Mouse (Mus musculus) brain, adult 2 months (tissue): ENCODE measurements around the gene Taldo1.

Source experiments
- DNase-seq: peaks from one replicate; pipeline ENCODE4 v3.0.0; 2011; ENCODE audit warnings: low read depth, low spot score

Gene Taldo1

DNA sequence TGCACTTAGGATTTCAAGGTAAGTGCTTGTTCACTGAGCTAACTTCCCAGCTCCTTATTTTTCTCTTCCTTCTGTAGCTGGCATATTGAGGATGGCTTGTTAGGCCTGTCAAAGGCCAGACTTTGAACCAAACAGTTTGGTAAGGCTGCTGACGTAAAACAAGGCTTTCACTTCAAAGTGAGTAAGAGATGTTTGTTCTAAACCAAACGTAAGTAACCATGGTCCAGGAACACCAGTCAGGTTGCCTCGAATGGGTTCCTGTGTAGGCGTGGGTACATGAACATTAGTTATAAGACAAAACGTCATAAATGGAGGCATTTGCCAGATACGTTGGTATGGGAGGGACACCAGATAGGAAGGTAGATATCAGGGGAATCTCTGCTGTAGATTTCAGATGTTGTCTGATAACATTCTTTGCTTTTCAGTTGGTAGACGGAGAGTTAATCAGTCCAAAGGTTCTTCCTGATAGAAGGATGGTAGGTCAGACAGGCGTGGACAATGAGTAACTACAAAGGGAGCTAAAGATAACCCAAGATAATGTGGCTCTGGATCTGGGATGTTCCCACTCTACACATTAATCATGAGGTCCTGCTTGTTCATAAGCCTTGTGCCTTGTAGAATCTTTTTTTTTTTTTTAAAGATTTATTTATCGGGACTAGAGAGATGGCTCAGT, 28.2 kb downstream of the Taldo1 start:
- no peak for DNase-seq

DNA sequence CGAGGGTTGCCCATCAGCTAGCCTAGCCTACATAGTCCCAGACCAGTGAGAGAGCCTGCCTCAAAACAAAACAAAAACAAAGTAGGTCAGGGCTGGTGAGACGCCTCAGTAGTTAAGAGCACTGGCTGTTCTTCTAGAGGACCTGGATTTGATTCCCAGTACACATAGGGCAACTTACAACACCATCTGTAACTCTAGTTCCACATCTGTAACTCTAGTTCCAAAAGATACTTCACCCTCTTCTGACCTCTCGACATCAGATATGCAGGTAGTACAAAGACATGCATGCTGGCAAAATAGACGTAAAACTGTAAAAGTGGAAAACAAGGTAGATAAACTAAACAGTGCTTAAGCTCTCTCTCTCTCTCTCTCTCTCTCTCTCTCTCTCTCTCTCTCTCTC, 31.8 kb downstream of the Taldo1 start:
- DNase-seq: no peak

DNA sequence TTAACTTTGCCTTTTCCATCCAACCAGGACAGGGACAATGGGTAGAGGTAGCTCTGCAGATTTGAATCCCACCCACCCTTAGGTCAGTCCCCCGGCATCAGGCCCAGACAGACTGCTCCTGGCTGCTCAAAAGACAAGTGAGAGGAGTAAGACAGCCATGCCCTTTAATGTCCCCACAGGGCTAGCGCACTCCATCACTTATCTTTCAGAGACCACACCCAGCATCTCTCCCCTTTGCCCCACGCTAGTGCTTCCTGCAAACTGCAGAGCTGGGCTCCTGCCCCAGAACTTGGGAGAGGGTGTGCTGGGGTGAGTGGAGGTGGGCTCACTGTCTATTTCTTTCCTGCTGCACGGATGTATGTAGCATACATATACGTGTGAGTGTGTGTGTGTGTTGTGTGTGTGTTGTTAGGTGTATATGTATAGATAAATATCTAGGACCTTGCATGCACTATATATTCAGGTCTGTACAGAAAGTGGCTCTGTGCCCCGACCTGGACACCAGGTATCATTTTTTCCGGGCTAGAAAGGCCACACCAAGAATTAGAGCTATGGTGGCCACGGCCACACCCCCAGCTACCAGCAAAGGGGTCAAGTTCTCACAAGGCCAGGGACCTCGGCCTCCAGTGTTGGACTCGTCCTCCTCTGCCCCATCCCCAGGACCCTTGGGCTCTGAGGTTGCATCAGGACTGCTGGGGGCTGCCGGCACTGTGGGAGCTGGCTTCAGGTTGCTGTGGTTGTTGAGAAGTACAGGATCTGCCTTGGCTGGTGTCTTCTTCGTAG, 35.1 kb downstream of the Taldo1 start:
- DNase-seq: no peak

DNA sequence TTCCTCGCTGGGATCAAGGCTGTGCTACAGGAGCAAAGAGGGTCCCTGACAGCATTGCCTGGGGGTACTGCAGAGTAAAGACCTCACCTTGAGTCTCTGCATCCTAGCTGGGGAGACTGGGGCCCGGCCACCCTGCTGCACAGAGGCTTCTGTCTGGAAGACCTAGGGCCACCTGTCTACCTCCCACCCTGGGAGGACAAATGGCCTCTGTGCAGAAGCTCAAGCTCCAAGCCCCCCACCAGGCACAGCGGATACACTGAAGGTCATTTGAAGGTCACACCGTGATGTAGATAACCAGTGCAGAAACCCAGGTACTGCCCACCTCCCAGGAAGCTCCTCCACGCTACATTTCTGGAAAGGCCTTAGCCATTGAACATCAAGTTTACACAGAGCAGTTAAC, 36.7 kb downstream of the Taldo1 start:
- DNase-seq: no peak

DNA sequence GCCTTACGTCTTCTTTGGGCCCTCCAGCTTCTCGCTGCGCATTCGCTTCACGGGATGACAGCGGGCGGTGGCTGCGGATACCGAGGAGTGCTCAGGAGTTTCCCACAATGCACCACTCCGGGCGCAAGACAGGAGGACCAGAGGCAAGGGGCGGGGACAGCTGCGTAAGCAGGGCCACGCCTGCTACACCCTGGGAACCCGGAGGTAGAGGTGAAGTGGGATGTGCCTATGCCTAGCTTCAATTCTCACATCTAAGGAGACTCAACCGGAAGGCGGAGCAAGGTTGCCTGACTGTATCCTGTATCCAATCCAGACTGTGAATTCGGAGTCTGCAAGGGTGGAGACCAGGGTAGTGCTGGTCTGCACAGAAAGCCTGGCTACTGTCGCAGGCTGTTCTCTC, 37.3 kb downstream of the Taldo1 start, which contains the start of gene Cend1:
Gene Cend1, minus strand, starts transcription at position 182 of the 400 bp plus-strand sequence.
- peak; percentile 99 for DNase-seq

DNA sequence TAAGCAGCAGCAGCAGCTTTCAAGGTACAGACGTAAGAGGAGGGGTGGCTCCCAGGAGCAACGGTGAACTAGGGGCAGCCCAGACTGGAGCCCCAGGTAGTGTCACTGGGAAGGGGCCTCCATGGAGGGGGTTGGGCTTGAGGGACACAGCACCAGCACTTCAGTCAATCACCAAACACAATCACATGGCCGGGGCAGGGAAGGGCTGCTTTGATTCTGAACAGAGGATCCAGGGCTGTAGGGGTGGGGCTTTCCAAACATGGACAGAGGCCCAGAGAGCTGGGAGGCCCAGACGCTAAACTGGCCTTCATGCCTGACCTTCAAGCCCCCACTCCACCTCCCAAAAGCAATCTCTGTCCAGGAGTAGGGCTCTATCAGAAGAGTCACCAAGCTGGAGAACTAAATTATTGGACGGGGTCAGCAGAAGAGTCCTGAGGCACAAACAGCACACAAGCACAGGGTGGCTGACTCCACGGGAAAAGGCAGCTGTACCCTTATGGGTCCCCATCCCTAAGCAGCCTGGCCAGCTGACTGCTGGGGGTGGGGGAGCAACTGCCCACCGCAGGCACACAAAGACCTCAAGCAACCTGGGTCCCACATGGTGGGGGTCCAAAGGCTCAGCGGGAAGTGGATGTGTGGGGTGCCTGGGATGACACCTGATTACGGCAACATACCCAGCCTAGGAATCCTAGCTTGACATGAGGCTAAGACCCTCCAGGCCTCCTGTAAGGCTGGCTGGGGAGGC, 38.0 kb downstream of the Taldo1 start:
- no peak for DNase-seq

DNA sequence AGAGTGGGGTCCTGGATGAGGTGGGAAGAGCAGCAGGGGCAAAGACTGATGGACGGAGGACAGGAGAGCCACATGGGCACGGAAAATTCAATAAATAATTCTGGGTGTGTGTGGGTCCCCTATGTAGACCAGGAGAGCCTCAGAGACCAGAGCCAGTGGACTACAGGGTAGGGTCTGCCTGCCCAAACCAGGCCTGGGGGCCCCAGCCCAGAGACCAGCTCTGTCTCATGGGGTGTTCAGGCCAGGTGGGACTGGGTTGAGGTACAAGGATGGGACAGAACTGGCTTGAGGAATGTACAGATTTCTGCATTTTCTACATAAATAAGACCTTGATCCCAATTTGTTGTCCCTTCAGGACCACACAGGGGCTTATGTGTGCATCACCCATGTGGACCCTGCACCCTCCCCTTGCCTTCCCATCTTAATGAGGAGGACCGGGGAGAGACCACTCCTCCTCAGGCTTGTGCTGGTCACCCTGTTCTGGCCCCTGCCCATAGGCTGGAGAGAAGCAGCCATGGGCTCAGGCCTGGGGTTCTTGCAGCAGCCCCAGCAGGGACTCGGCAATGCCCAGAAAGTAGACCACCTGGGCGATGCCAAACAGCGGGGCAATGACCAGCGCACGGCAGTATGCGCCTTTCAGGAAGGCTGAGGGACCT, 38.7 kb downstream of the Taldo1 start:
- DNase-seq: no peak

DNA sequence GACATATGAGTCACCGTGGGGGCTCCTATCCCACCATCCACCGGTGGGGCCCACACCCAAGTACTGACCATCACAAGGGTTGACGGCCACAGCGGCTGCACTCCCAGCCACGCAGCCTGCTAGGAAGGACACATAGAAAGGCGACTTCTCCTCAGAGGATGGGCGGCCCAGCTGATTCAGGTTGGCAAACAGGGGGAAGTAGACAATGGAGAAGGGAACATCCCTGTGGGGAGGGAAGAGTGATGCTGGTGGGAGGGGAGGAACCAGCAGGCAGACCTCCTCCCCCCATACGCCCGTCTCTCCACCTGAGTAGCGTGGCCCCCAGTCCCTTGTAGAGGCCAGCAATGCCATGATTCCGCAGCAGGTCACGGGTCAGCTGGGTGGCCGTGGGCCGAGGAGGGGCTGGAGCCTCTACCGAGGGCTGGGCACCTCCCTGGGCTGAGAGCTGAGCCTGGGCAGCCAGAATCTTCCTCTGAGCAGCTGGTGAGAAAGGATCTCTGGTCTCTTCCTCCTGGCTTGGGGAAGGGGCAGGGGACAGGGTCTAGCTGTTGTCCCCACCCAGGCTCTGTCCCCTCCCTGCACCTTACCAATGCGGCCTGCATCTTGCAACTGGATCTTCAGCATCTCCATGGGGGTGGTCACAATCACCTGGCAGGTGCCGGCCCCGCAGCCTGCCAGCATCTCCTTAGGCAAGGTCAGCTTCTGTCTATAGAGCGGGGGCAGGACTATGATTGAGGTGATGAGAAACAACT, 39.6 kb downstream of the Taldo1 start:
- no peak for DNase-seq

DNA sequence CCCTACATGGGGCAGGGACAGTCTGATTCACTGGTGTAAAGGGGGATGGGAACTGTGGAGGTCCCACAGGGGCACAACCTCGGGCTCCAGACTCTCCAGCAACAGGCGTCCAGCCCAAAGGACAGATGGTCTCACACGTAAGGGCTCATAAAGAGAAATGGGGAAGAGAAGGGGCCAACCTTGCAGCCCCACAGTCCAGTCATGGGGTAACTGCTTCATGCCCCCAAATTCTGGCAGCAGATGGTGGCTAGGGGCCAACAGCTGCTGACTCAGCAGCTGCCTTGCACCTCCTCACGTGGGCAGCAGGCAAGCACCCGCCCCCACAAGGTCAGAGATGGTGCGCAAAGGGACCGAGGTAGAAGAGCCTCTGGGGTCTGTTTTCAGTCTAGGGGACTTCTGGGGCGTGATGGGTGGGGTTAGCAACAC, 40.2 kb downstream of the Taldo1 start:
- DNase-seq: peak; percentile 58

DNA sequence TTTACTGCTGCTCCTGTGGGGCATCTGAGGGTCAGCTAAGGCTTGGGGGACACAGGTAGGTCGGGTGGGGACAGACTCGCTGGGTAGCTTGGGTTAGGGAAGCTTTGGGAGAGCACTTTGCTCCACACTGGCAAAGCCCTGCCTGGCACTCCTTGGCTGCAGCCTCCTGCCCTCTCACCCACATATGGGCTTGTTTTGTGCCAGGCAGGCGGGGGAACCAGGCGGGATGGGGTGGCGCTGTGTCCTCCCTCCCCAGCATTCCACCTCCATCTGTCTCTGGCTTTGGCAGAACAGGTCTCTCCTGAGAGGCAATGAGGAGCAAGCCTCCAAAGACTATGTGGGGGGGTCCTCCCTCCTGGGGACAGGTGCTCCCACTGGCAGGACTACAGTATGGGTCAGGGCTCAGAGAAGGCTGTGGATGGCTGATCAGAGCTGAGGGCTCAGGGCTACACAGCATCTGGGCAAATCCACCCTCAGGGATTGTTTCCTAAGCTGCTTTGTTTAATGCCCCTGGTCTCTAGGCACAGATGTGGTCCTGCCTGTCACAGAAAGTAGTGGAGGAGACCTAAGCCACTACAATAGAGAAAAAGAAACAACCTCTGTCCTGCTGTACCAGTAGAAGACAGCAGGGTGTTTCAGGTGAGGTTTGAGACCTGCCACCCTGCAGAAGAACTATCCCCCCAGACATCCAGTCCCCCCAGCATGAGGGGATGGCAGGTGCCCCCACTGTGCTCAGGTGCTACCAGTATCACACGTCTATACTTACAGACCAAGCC, 40.9 kb downstream of the Taldo1 start:
- DNase-seq: peak; percentile 97

DNA sequence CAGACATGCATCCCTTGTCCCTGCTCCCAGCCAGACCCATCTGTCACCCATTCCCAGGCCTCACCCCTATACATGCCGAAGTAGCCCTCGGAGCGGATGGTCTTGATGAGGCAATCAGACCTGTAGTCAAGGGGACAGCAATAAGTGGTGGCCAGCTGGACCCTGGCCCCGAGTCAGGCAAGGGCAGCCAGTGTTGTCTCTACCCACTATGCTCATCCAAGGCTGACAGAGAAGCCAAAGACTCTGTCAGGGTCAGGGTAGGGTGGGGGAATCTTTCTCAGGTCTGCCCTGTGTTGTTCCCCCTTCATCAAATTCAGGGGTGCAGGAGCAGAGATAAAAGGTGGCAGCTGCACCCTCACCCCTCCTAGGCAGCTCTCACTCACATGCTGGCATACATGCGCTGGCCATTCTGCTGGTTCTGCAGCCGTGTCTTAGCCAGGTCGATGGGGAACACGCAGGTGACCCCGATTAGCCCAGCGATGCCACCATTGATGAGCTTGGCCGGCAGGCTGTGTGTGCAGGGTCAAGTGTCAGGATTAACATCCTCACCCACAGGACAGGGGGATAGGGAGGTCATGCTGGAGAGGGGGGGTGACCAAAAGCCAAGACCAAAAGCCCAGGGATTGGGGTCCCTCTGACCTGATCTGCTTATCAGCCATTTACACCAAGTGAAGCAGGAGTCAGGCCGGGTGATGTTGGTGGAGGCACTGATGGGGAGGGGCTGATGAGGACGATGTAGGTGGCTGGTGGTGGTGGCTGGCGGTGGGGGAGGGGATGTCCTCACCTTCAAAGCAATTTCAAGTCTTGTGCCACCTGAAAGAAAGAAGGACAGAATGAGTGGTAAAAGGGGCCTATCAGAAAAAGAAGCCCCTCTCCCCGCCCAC, 41.8 kb downstream of the Taldo1 start:
- peak; percentile 60 for DNase-seq

DNA sequence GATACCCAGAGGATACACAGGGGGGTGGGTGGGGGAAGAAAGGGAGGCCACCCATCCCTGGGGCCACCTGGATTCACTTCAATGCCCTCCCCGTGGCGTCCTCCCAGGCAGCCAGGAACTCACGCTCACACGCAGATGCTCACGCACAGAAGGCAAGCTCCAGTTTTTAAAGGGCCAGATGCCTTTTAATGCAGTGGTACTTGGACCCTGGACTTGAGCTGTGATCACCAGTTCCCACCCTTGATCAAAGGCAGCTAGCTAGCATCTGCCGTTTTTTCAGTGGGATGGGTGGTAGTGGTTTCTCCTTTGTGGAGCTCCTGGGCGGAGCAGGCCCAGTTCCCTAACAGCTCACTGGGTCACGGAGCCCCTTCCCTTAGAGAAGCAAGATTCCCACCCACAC, 42.5 kb downstream of the Taldo1 start:
- DNase-seq: peak; percentile 95

DNA sequence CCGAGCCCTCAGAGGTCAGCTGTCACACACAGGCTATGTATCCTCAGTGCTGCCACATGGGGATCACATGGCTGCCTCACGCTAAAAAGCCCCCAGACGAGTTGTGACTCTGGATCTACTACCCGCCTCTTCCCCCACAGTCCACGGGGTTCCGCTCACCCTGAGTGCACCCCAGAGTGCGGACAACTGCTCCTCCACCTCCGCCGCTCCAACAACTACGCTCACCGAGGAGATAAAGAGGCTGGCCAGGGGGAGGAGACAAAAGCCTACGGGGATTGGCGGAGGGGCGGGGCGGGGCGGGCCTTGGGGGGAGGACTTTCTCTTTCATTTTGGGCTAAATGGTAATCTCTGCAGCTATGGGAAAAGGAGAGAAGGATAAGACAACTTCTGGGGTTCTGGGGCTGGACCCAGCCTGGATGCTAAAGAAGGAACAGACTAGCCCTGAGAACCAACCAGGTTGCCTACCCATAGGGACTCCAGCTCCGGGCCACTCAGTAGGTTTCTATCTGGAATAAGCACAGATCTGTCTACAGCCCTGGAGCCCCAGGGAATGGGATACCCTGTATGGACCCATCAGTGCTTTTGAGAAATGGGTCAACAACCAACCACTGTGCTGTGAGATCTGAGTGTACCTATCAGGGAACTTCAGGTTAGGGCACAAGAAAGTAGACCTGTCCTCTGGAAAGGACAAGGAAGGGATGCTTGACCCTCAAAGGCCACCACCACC, 43.3 kb downstream of the Taldo1 start:
- peak; percentile 90 for DNase-seq

DNA sequence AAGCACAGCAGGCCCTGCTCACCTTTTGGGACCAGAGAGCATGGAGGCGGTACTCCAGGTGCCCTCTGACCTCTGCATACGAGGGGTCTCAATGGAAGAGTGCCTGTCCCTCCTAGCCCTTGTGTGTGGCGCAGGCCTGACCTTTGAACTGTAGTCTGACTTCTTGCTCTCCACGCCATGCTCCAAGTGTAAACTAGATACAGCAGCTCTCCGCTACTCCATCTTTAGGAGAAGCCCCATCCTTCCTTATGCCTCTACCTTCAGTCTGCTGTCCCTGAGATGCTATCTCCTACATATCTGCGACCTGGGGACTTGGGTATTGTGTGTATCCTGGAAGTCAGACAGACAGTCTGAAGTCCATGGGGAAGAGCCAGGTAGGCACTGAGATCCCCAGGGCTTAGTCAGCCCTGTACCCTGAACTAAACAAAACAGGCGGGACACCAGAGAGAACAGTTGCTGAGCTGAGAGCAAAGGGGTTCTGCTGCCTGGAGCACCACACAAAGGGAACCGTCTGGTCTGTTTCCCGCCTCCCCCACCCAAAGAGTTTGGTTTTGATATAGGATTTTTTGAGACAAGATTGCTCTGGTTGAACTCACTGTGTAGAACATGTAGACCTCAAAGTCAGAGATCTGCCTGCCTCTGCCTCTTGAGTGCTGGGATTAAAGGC, 44.0 kb downstream of the Taldo1 start:
- DNase-seq: no peak

DNA sequence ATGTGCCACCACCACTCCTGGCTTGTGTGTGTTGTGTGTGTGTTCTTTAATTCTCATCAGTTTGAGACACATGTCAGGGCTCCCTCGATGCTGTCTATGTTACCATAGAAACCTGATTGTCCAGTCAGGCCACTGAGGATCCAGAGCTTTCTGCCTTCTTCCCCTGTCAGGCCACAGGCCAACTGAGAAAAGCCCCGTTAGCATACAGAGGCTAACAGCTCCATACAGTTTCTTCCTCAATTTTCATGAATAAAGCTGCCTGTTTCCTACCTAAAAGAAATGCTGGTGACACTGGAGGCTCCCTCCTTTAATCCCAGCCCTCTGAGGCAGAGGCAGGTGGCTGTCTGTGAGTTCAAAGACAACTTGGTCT, 44.5 kb downstream of the Taldo1 start:
- DNase-seq: no peak

DNA sequence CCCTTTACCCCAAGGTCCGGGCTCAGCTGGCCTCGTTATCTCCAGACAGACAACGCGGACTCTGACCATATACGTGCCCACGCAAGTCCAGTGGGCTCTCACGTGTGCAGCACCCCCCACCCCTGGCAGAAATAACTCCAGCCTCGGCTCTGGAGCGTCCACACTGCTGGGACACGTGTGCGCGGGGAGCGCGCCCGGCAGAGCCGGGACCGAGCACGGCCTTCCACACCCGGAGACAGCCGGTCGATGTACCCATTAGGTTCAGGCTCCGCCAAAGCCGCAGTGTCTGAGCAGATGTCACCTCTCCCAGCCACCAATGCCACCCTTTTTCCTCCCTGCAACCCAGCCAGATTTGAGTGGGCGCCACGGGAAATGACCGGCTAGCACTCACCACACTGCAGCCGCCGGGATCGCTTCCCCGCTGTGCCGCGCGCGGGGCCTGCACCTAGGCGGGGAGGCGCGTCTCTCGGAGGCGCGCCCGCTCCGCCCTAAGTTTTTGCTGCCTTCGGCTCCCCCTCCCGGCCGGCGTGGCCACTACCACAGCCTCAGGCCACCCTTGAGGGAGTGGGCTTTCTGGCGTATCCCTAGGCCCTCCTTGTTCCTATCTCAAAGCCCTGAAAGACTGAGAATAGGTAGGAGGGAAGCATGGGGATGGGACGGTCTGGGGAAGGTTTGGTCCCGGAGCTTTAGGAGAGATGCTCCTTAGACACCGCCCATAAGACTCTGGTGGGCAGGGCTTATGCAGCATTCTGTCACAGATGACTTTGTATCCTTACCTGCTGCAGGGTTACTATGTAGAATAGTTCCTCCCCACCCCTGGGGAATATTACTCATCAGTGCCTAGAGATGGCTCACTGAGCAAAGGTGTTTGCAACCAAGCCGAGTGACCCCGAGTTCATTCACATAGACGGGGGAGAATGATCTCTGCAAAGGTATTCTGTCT, 45.5 kb downstream of the Taldo1 start, which contains the start of gene Slc25a22:
Gene Slc25a22, minus strand, starts transcription at position 715 of the 943 bp plus-strand sequence.
- DNase-seq: peak; percentile 89
